Mouse (Mus musculus) heart, postnatal 0 days (tissue): ENCODE data around the gene Cbr4. TPM values are rescaled to one million over a fixed set of nuclear protein-coding genes. Genes with fewer than 3 reads are reported as not detected.
A peak's percentile ranks its signal among the peaks of the same experiment; 100 is the strongest.

Experiments
- ATAC-seq: fragments of 200-750 bp; cut with Nextera tagmentation; 2 replicates; pipeline ENCODE4 v1.8.0; 2017; ENCODE audit warnings: low read depth, moderate number of reproducible peaks, moderate library complexity; ENCODE audit not compliant: insufficient read depth
- DNase-seq: peaks from one replicate; pipeline ENCODE4 v3.0.0-alpha.2; 2016; ENCODE audit warnings: low spot score
- H3K27ac ChIP-seq: fragments of 300-500 bp; sonication (generic); 2 replicates; pipeline ENCODE4 v1.5.1; 2014; ENCODE audit warnings: low read depth, mild to moderate bottlenecking
- H3K27me3 ChIP-seq: fragments of 300-500 bp; sonication (generic); 2 replicates; pipeline ENCODE4 v1.6.1; 2014; ENCODE audit warnings: low read length, mixed read lengths; ENCODE audit not compliant: control insufficient read depth, insufficient read depth
- H3K36me3 ChIP-seq: fragments of 300-500 bp; sonication (generic); replicated peaks from 2 replicates; pipeline ENCODE4 v1.6.1; 2014; ENCODE audit warnings: low read length, mixed read lengths; ENCODE audit not compliant: control insufficient read depth, insufficient read depth
- H3K4me1 ChIP-seq: fragments of 300-500 bp; sonication (generic); 2 replicates; pipeline ENCODE4 v1.6.1; 2014; ENCODE audit warnings: antibody characterized with exemption; ENCODE audit not compliant: control insufficient read depth, insufficient read depth
- H3K4me2 ChIP-seq: fragments of 300-500 bp; sonication (generic); 2 replicates; pipeline ENCODE4 v1.6.1; 2014; ENCODE audit warnings: low read depth, mild to moderate bottlenecking, low read length, moderate library complexity
- H3K4me3 ChIP-seq: fragments of 300-500 bp; sonication (generic); 2 replicates; pipeline ENCODE4 v1.5.1; 2014; ENCODE audit warnings: low read depth, low read length
- H3K9ac ChIP-seq: fragments of 300-500 bp; sonication (generic); replicated peaks from 2 replicates; pipeline ENCODE4 v1.6.1; 2014; ENCODE audit warnings: low read depth, low read length, mixed read lengths
- H3K9me3 ChIP-seq: fragments of 300-500 bp; sonication (generic); replicated peaks from 2 replicates; pipeline ENCODE4 v1.6.1; 2016; ENCODE audit warnings: low read length; ENCODE audit not compliant: control insufficient read depth
- CTCF ChIP-seq: IDR thresholded peaks from 2 replicates; pipeline ENCODE4 v1.5.1; 2016; ENCODE audit warnings: antibody characterized with exemption, control low read depth, low read depth
- EP300 ChIP-seq: IDR thresholded peaks from 2 replicates; pipeline ENCODE4 v1.6.1; 2016; ENCODE audit warnings: antibody characterized with exemption, low read depth
- WGBS: fragments of 180-500 bp; shearing (Covaris S2); extraction: QIAGEN DNeasy Blood & Tissue Kit; methylation state at CpG from one replicate; pipeline ENCODE4 v1.1.7; 2014; 5-methylcytosine and 5-hydroxymethylcytosine counted together
- polyA plus RNA-seq: library from polyadenylated mRNA; unstranded; fragments of >200 nt; fragmentation: Nextera tagmentation; extraction: Ambion mirVana; gene quantifications from 2 replicates; pipeline ENCODE4 v1.2.1, GENCODE M21; 2015
- total RNA-seq: library from RNA; depleted of rRNA; stranded (reverse); fragments of >200 nt; gene quantifications from 2 replicates; pipeline ENCODE4 v1.2.3, GENCODE M21; 2014; ENCODE audit warnings: low replicate concordance

Gene Cbr4
- total and polyA plus RNA-seq, 2 experiments from 2014 or later = 74.6 to 86.5 TPM

DNA sequence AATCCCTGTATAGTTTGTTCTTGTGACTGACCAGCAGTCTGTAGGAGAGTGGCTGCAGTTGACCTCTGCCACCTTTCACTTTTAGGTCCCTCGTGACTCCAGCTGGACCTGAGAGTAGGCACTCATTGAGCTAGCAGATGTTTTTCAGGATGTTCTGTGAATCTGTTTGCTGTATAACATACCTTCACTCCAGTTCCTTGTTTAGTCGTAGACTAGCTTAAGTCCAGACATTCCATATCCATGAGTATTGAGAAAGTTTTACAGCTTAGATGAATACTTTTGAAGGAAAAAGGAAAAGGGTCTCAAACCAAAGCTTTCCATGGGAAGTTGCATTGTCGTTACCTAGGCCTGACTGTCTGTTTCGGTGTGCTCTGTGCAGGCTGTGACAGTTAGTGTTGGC is 9.6 kb downstream of the Cbr4 start:
- no peak for DNase-seq
- Histone ChIP-seq H3K27me3 (no peaks in the 10 kb centered on the region), H3K4me1 (no peaks in the 10 kb centered on the region), H3K36me3 (peaks cover 32% of the 10 kb centered on the region), H3K4me2 (no peak overlapping the region), H3K9ac (no peak overlapping the region), H3K4me3 (no peak overlapping the region), H3K27ac (no peak overlapping the region), H3K9me3 (no peaks in the 10 kb centered on the region)
- 82% methylated on average over 4 of the region's 4 CpGs for WGBS
- TF ChIP-seq EP300 (no peak), CTCF (no peak)
- ATAC-seq = no peak

DNA sequence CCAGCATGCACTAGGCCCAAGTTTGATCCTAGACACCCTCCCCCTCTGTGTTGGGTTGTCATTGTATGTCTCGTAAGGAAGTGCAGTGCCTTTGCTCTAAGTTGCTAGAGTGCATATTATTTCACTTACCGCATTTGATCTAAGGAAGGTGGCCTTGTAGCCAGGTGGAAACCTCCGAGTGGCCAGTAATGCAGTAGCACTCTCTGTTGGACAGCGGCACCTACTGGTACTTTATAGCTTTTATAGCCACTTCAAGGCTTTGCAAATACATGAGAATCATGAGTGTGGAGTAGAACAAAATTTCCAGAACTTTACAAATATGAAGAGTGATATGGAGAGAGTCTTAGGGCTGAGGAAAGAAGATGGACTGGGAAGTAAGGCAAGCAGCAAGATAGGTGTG is 11.5 kb downstream of the Cbr4 start:
- Histone ChIP-seq H3K27ac (no peak overlapping the region), H3K4me2 (no peak overlapping the region), H3K27me3 (no peaks in the 10 kb centered on the region), H3K36me3 (peaks cover 27% of the 10 kb centered on the region), H3K4me1 (no peaks in the 10 kb centered on the region), H3K9ac (no peak overlapping the region), H3K9me3 (no peaks in the 10 kb centered on the region), H3K4me3 (no peak overlapping the region)
- DNase-seq (peak; percentile 33), ATAC-seq (no peak)
- WGBS = 55% methylated on average over 4 of the region's 4 CpGs
- no peak for TF ChIP-seq EP300
- TF ChIP-seq CTCF = peak; percentile 64

DNA sequence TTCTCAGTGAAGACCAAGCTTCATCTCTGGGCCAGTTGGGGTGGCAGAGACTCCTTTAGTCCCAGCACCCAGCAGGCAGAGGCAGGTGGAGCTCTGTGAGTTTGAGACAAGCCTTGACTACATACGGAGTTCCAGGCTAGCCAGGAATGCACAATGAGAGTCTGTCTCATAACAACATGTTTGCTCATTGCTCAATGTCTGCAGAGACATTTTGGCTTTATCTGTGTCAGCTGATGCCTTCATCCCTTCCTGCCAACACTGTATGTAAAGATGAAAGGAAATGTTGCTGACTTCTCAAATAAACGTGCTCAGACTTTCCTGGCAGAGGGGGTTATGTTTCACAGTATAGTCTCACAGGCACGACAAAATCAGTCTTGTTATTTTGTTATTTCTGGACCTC is 13.4 kb downstream of the Cbr4 start:
- TF ChIP-seq CTCF = no peak
- no peak for TF ChIP-seq EP300
- Histone ChIP-seq H3K9me3 (no peaks in the 10 kb centered on the region), H3K36me3 (peaks cover 23% of the 10 kb centered on the region), H3K27ac (no peak overlapping the region), H3K4me1 (no peaks in the 10 kb centered on the region), H3K27me3 (no peaks in the 10 kb centered on the region), H3K4me3 (no peak overlapping the region), H3K4me2 (no peak overlapping the region), H3K9ac (no peak overlapping the region)
- WGBS = 27% methylated on average over 3 of the region's 3 CpGs
- ATAC-seq = no peak
- no peak for DNase-seq

DNA sequence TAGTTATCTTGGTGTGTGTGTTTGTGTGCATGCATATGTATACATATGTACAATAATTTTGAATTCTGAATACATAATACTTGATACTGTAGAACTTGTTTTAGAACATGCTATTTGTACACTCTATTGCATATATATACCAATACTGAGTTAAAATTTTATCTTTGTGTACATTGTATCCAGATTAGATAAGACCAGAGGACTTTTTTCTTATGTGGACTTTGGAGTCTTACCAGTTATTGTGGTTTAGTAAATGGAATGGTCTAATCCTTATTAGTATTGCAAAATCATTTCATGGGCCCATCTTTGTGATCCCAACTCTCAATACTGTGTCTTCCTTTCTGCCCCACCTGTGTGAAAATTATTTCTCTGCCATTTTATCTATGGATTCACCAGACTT is 14.7 kb downstream of the Cbr4 start:
- Histone ChIP-seq H3K4me1 (no peaks in the 10 kb centered on the region), H3K4me3 (no peak overlapping the region), H3K27ac (no peak overlapping the region), H3K9me3 (no peaks in the 10 kb centered on the region), H3K9ac (no peak overlapping the region), H3K4me2 (no peak overlapping the region), H3K36me3 (peaks cover 20% of the 10 kb centered on the region), H3K27me3 (no peaks in the 10 kb centered on the region)
- ATAC-seq (no peak), DNase-seq (no peak)
- TF ChIP-seq CTCF = no peak
- TF ChIP-seq EP300 = no peak

DNA sequence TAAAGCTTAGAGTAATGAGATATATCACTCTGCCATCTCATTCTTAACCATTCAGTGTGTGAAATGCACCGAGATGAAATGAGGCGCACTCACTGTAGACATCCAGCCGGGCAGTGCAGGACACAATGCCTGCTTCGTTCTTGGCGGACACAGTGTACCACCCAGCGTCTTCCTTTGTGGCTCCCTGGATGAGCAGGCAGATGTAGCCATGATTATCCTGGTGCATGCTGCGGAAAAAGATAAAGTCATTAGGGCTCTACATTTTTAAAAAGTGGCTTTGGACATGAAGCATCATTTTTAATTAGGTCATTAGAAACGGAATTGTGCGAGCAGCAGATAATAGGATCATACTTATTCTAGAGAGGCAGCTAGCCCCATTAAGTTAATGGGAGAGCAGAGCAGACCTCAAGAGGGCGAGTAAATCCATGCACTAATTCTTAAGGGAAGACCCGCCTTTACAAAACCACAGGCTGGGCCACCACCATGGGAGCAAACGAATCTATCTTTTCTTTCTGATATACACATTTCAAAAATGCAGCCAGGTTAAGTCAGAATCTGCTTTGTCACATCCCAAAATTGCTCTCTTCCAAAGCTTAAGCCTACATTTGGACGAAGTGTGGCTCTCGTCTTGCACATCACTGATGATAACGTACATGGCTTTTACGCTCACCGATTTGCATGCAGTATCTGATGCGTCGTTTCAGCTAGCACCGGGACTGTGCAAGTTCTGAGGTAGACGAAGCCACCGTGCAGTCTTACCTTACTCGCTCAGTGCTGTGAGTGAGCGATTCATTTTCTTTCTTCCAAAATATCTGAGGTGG is 27.8 kb downstream of the Cbr4 start:
- H3K4me1 ChIP-seq = no peaks in the 10 kb centered on the region
- H3K9ac ChIP-seq = no peak overlapping the region
- H3K27me3 ChIP-seq = no peaks in the 10 kb centered on the region
- no peak for ATAC-seq
- H3K4me2 ChIP-seq = no peak overlapping the region
- 93% methylated on average over 24 of the region's 24 CpGs for WGBS
- TF ChIP-seq CTCF (no peak), EP300 (no peak)
- DNase-seq = no peak
- no peaks in the 10 kb centered on the region for H3K9me3 ChIP-seq
- H3K4me3 ChIP-seq = no peak overlapping the region
- H3K36me3 ChIP-seq = peaks cover 82% of the 10 kb centered on the region
- H3K27ac ChIP-seq = no peak overlapping the region
